Mouse (Mus musculus): ENCODE results near the gene Ccsap.

Ccsap gene

GRCm38 (mm10) chr8:123859648-123860259, at the start of gene Ccsap:
TSS of gene Ccsap (minus strand) at chr8:123860209.
- DNase-seq, result peak in 1 of 2 experiments; percentile 70

GRCm38 (mm10) chr8:123907604-123908003, 47.6 kb upstream of the Ccsap start:
- no peak for DNase-seq

- no peak for DNase-seq
Measured at GRCm38 (mm10) chr8:123902653-123903052, 42.6 kb upstream of the Ccsap start.

- no peak for DNase-seq
Measured at GRCm38 (mm10) chr8:123899366-123899765, 39.4 kb upstream of the Ccsap start.

GRCm38 (mm10) chr8:123898576-123898975, 38.6 kb upstream of the Ccsap start:
- DNase-seq, result peak in 1 of 2 experiments; percentile 12

- no peak for DNase-seq
Measured at GRCm38 (mm10) chr8:123896774-123897173, 36.8 kb upstream of the Ccsap start.

- no peak for DNase-seq
Measured at GRCm38 (mm10) chr8:123896366-123896761, 36.4 kb upstream of the Ccsap start.

GRCm38 (mm10) chr8:123895680-123896365, 35.8 kb upstream of the Ccsap start:
- peak in 1 of 2 experiments; percentile 13 for DNase-seq

GRCm38 (mm10) chr8:123895230-123895629, 35.2 kb upstream of the Ccsap start:
- DNase-seq, result no peak

GRCm38 (mm10) chr8:123894502-123895097, 34.6 kb upstream of the Ccsap start, which contains the start of gene Acta1:
TSS of gene Acta1 (minus strand) at chr8:123894751.
- no peak for DNase-seq

- DNase-seq, result no peak
Measured at GRCm38 (mm10) chr8:123893413-123893812, 33.4 kb upstream of the Ccsap start.

- DNase-seq, result peak; percentile 55 to 63
Measured at GRCm38 (mm10) chr8:123892586-123893155, 32.7 kb upstream of the Ccsap start.

GRCm38 (mm10) chr8:123891883-123892585, 32.0 kb upstream of the Ccsap start:
- peak; percentile 93 to 94 for DNase-seq

- DNase-seq, result peak; percentile 84 to 86
Measured at GRCm38 (mm10) chr8:123891271-123891670, 31.3 kb upstream of the Ccsap start.

GRCm38 (mm10) chr8:123889797-123890196, 29.8 kb upstream of the Ccsap start:
- DNase-seq, result no peak

GRCm38 (mm10) chr8:123887956-123888355, 27.9 kb upstream of the Ccsap start:
- DNase-seq, result no peak

- no peak for DNase-seq
Measured at GRCm38 (mm10) chr8:123887163-123887562, 27.2 kb upstream of the Ccsap start.

GRCm38 (mm10) chr8:123884721-123885565, 24.9 kb upstream of the Ccsap start:
- peak; percentile 67 to 70 for DNase-seq

GRCm38 (mm10) chr8:123883094-123883493, 23.1 kb upstream of the Ccsap start:
- DNase-seq, result no peak

- DNase-seq, result no peak
Measured at GRCm38 (mm10) chr8:123882412-123882811, 22.4 kb upstream of the Ccsap start.

- no peak for DNase-seq
Measured at GRCm38 (mm10) chr8:123880821-123881350, 20.9 kb upstream of the Ccsap start.

GRCm38 (mm10) chr8:123880271-123880670, 20.3 kb upstream of the Ccsap start:
- no peak for DNase-seq
